Mouse (Mus musculus): ENCODE measurements around the gene Zfp933. TPM values are rescaled to one million over a fixed set of nuclear protein-coding genes. Genes with fewer than 3 reads are reported as not detected.
A peak's percentile ranks its signal among the peaks of the same experiment; 100 is the strongest.
"Not testable (repeated sequence)": the region's sequence is repeated elsewhere in the genome, so short reads cannot be mapped to it uniquely, and the experiment has no call there.

Zfp933 gene
- total RNA-seq (2021) = 10 to 100 TPM; 16.0 to 16.9 TPM
- long read RNA-seq, experiment 1, full-length matches to known transcripts = 3 of 4 reads
- long read RNA-seq, experiment 1, partial matches to known transcripts = 0 of 4 reads
- long read RNA-seq, experiment 1, other reads (novel, unspliced or antisense) = 1 of 4 reads
- long read RNA-seq, experiment 2, full-length matches to known transcripts = 2 of 4 reads
- long read RNA-seq, experiment 2, partial matches to known transcripts = 0 of 4 reads
- long read RNA-seq, experiment 2, other reads (novel, unspliced or antisense) = 2 of 4 reads

GRCm38 (mm10) chr4:147847614-147848583 lies at the start of gene Zfp933:
Gene Zfp933, minus strand, starts transcription at chr4:147848366.
- peak; percentile 65 to 93 for DNase-seq (ENCODE audit: low spot score in 2 of 2)

- peak in 1 of 2 experiments; percentile 53 for DNase-seq (ENCODE audit: low spot score in 2 of 2)
These were observed 49.2 kb upstream of the Zfp933 start for GRCm38 (mm10) chr4:147897348-147897747.

- no peak for DNase-seq (ENCODE audit: low spot score in 2 of 2)
These were observed 48.2 kb upstream of the Zfp933 start for GRCm38 (mm10) chr4:147896411-147896810.

GRCm38 (mm10) chr4:147895815-147896330 lies 47.7 kb upstream of the Zfp933 start:
- no peak for DNase-seq (ENCODE audit: low spot score in 2 of 2)

- peak; percentile 37 to 41 for DNase-seq (ENCODE audit: low spot score in 2 of 2)
These were observed 42.2 kb upstream of the Zfp933 start for GRCm38 (mm10) chr4:147890341-147890740.

GRCm38 (mm10) chr4:147888237-147888636 lies 40.1 kb upstream of the Zfp933 start:
- no peak for DNase-seq (ENCODE audit: low spot score in 2 of 2)

- DNase-seq (ENCODE audit: low spot score in 2 of 2) = no peak
These were observed 39.1 kb upstream of the Zfp933 start for GRCm38 (mm10) chr4:147887277-147887676.

GRCm38 (mm10) chr4:147886158-147886557 lies 38.0 kb upstream of the Zfp933 start:
- DNase-seq (ENCODE audit: low spot score in 2 of 2) = no peak

- no peak for DNase-seq (ENCODE audit: low spot score in 2 of 2)
These were observed 36.0 kb upstream of the Zfp933 start for GRCm38 (mm10) chr4:147884138-147884537.

- no peak for DNase-seq (ENCODE audit: low spot score in 2 of 2)
These were observed 34.9 kb upstream of the Zfp933 start for GRCm38 (mm10) chr4:147883041-147883440.

GRCm38 (mm10) chr4:147881792-147882191 lies 33.6 kb upstream of the Zfp933 start:
- no peak for DNase-seq (ENCODE audit: low spot score in 2 of 2)

- no peak for DNase-seq (ENCODE audit: low spot score in 2 of 2)
These were observed 31.7 kb upstream of the Zfp933 start for GRCm38 (mm10) chr4:147879865-147880264.

GRCm38 (mm10) chr4:147879456-147879855 lies 31.3 kb upstream of the Zfp933 start:
- no peak for DNase-seq (ENCODE audit: low spot score in 2 of 2)

- DNase-seq (ENCODE audit: low spot score in 2 of 2) = no peak
These were observed 30.4 kb upstream of the Zfp933 start for GRCm38 (mm10) chr4:147878537-147878936.

GRCm38 (mm10) chr4:147875852-147876575 lies 27.8 kb upstream of the Zfp933 start:
- no peak for DNase-seq (ENCODE audit: low spot score in 2 of 2)

GRCm38 (mm10) chr4:147869238-147869637 lies 21.1 kb upstream of the Zfp933 start:
- no peak for DNase-seq (ENCODE audit: low spot score in 2 of 2)

GRCm38 (mm10) chr4:147868450-147869031 lies 20.4 kb upstream of the Zfp933 start, which contains the start of the genes Miip and Fv1:
Gene Miip, minus strand, starts transcription at chr4:147868816.
Gene Fv1, plus strand, starts transcription at chr4:147868979.
- DNase-seq (ENCODE audit: low spot score in 2 of 2) = peak; percentile 89 to 98

- DNase-seq (ENCODE audit: low spot score in 2 of 2) = no peak
These were observed 19.6 kb upstream of the Zfp933 start for GRCm38 (mm10) chr4:147867563-147868449.

GRCm38 (mm10) chr4:147866793-147867192 lies 18.6 kb upstream of the Zfp933 start:
- DNase-seq (ENCODE audit: low spot score in 2 of 2) = not testable (repeated sequence)

- no peak for DNase-seq (ENCODE audit: low spot score in 2 of 2)
These were observed 17.9 kb upstream of the Zfp933 start for GRCm38 (mm10) chr4:147866056-147866455.

Measured in layer of hippocampus, postnatal 14 days (tissue).